ENCODE assay signal across 11 mouse cellular contexts in the genomic region with DNA sequence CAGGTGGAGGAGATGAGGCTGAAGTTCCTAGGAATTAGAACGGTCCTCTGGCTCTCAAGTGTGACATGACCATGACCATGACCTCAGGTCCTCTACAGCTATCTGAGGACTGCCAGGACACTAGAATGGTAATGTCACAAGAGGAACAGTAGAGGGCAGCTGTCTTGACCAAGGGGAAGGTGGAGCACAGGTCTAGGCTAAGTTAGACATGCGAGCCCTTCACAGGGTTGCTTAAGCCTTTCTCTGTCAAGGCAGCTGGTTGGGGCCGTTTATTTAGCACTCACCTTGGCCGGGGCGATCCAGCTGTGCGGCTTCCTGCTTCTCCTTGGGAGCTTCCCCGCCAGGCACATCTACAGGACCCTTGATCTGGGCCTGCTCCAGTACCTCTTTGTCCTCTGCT. TPM values are rescaled to one million over a fixed set of nuclear protein-coding genes. Genes with fewer than 3 reads are reported as not detected.
DNase-seq lines count a peak whose midpoint lies in the region; ATAC-seq and TF ChIP-seq lines count a peak whose summit lies in the region.
"Had no signal": no experiment of that assay in that cellular context is flagged by ENCODE, and none has a peak within 500 bp of the region (broad histone marks: within the 10 kb centered on the region; RNA-seq: fewer than 3 reads in every experiment).

No protein-coding gene starts in this region.

- H3K36me3 ChIP-seq in liver, embryonic 13.5 days: peaks cover 90% of the 10 kb centered on the region
- H3K36me3 ChIP-seq in liver, embryonic 12.5 days: peaks cover 90% of the 10 kb centered on the region
- no peaks in the 10 kb centered on the region for H3K36me3 ChIP-seq in embryonic facial prominence, embryonic 11.5 days (replicated peaks; ENCODE audit: control insufficient read depth, insufficient read depth, low read depth, low read length)
- peaks cover 30% of the 10 kb centered on the region for H3K36me3 ChIP-seq in midbrain, postnatal 0 days (ENCODE audit: insufficient read depth, low read length)

- no peak overlapping the region for H3K9ac ChIP-seq in liver, embryonic 13.5 days
- H3K9ac ChIP-seq in liver, embryonic 12.5 days: no peak overlapping the region
- no peak overlapping the region; the same call in 1 of the 2 replicates for H3K9ac ChIP-seq in embryonic facial prominence, embryonic 11.5 days (replicated peaks; ENCODE audit: low read length)
- peak overlapping the region; percentile 24; the same call in 1 of the 2 replicates for H3K9ac ChIP-seq in midbrain, postnatal 0 days (replicated peaks; ENCODE audit: low read length, poor library complexity, severe bottlenecking)
- H3K9ac ChIP-seq: hindbrain, embryonic 15.5 days; limb, embryonic 12.5 days had no signal

- no peaks in the 10 kb centered on the region for H3K4me1 ChIP-seq in liver, embryonic 13.5 days (replicated peaks)
- no peaks in the 10 kb centered on the region for H3K4me1 ChIP-seq in liver, embryonic 12.5 days
- H3K4me1 ChIP-seq in embryonic facial prominence, embryonic 11.5 days (ENCODE audit: control insufficient read depth, insufficient read depth, low read length): 0 out of 2 replicates have a peak, but pooled peaks cover 2% of the 10 kb centered on the region
- no peaks in the 10 kb centered on the region for H3K4me1 ChIP-seq in midbrain, postnatal 0 days (ENCODE audit: insufficient read depth, low read length)

- 73% methylated on average over 7 of the region's 7 CpGs for WGBS in liver, embryonic 13.5 days (ENCODE audit: insufficient replicate concordance)
- WGBS in liver, embryonic 12.5 days (ENCODE audit: insufficient replicate concordance): 74% methylated on average over 7 of the region's 7 CpGs
- WGBS in embryonic facial prominence, embryonic 11.5 days: 69% methylated on average over 7 of the region's 7 CpGs
- 68% methylated on average over 7 of the region's 7 CpGs for WGBS in midbrain, postnatal 0 days

- H3K4me2 ChIP-seq in liver, embryonic 13.5 days: no peak overlapping the region
- H3K4me2 ChIP-seq in liver, embryonic 12.5 days: no peak overlapping the region
- H3K4me2 ChIP-seq in embryonic facial prominence, embryonic 11.5 days (ENCODE audit: low read depth, low read length): no peak overlapping the region
- H3K4me2 ChIP-seq in midbrain, postnatal 0 days (ENCODE audit: low read depth, low read length, poor library complexity, severe bottlenecking): no peak overlapping the region
- H3K4me2 ChIP-seq: hindbrain, embryonic 15.5 days; limb, embryonic 12.5 days had no signal

- peak; percentile 45 for TF ChIP-seq CTCF in midbrain, postnatal 0 days (IDR thresholded peaks at IDR 0.05)

- DNase-seq in liver, embryonic 13.5 days: no peak
- DNase-seq in R1 (ENCODE audit: low read depth, low spot score): peak; percentile 75
- DNase-seq in embryonic facial prominence, embryonic 11.5 days (ENCODE audit: low spot score): peak; percentile 9
- DNase-seq in midbrain, postnatal 0 days (ENCODE audit: low spot score): peak; percentile 26
- DNase-seq in left cerebral cortex, adult 18-20 months (ENCODE audit: low spot score in 2 of 2): no peak
- no peak for DNase-seq in cerebellum, postnatal 25 days
- no peak for DNase-seq in yolk sac, embryonic 10.5 days (ENCODE audit: low spot score)
- DNase-seq: cerebellum, adult 8-10 months had no signal

- ATAC-seq in liver, embryonic 13.5 days (ENCODE audit: low read depth): 0 out of 2 replicates have a peak, but pooled peaks have one; percentile 9
- no peak for ATAC-seq in liver, embryonic 12.5 days
- no peak for ATAC-seq in embryonic facial prominence, embryonic 11.5 days (replicated peaks; ENCODE audit: insufficient number of reproducible peaks, low FRiP score, low TSS enrichment, low read depth)
- ATAC-seq in midbrain, postnatal 0 days (ENCODE audit: low FRiP score): 0 out of 2 replicates have a peak, but pooled peaks have one; percentile 15

- no peak overlapping the region for H3K4me3 ChIP-seq in liver, embryonic 13.5 days (replicated peaks)
- H3K4me3 ChIP-seq in liver, embryonic 12.5 days: no peak overlapping the region
- H3K4me3 ChIP-seq in embryonic facial prominence, embryonic 11.5 days (ENCODE audit: low read depth, low read length): no peak overlapping the region
- H3K4me3 ChIP-seq in midbrain, postnatal 0 days (ENCODE audit: low read depth, low read length): no peak overlapping the region
- H3K4me3 ChIP-seq: hindbrain, embryonic 15.5 days; limb, embryonic 12.5 days had no signal

- no peaks in the 10 kb centered on the region for H3K27me3 ChIP-seq in liver, embryonic 13.5 days
- H3K27me3 ChIP-seq in liver, embryonic 12.5 days (replicated peaks): no peaks in the 10 kb centered on the region
- H3K27me3 ChIP-seq in embryonic facial prominence, embryonic 11.5 days (ENCODE audit: control insufficient read depth, insufficient read depth, low read length): no peaks in the 10 kb centered on the region
- H3K27me3 ChIP-seq in midbrain, postnatal 0 days (ENCODE audit: insufficient read depth, low read length): no peaks in the 10 kb centered on the region
- H3K27me3 ChIP-seq: hindbrain, embryonic 15.5 days had no signal

- 0 out of 2 replicates have a peak overlapping the region, but pooled peaks have one; percentile 34 for H3K27ac ChIP-seq in liver, embryonic 13.5 days
- H3K27ac ChIP-seq in liver, embryonic 12.5 days: no peak overlapping the region
- H3K27ac ChIP-seq in embryonic facial prominence, embryonic 11.5 days (replicated peaks; ENCODE audit: low read depth, low read length): no peak overlapping the region
- no peak overlapping the region for H3K27ac ChIP-seq in midbrain, postnatal 0 days (ENCODE audit: low read depth, low read length)
- H3K27ac ChIP-seq: limb, embryonic 12.5 days had no signal

- no peaks in the 10 kb centered on the region for H3K9me3 ChIP-seq in liver, embryonic 13.5 days (replicated peaks)
- H3K9me3 ChIP-seq in liver, embryonic 12.5 days (replicated peaks): no peaks in the 10 kb centered on the region
- H3K9me3 ChIP-seq in embryonic facial prominence, embryonic 11.5 days (replicated peaks; ENCODE audit: control insufficient read depth, low read length): no peaks in the 10 kb centered on the region
- no peaks in the 10 kb centered on the region for H3K9me3 ChIP-seq in midbrain, postnatal 0 days (ENCODE audit: low read length)
- H3K9me3 ChIP-seq: hindbrain, embryonic 15.5 days; limb, embryonic 12.5 days had no signal

RNA-seq across cellular contexts. Expression of gene Ndufaf8, which starts 11.8 kb away (rescaled TPM):
- 46.5 and 52.1 TPM in 2 replicates for polyA plus RNA-seq in liver, embryonic 13.5 days (2015; fragmentation: Nextera tagmentation; extraction: Ambion mirVana)
- 64.4 and 68.1 TPM in 2 replicates for polyA plus RNA-seq in liver, embryonic 12.5 days (2016; fragmentation: Nextera tagmentation; extraction: Ambion mirVana)
- polyA plus RNA-seq in embryonic facial prominence, embryonic 11.5 days (2014; fragmentation: Nextera tagmentation; extraction: Ambion mirVana): 57.5 and 61.4 TPM in 2 replicates
- total RNA-seq in midbrain, postnatal 0 days (2014; rRNA removed): 32.9 and 64.8 TPM in 2 replicates
- 56.8 and 57.0 TPM in 2 replicates for polyA plus RNA-seq in midbrain, postnatal 0 days (2015; fragmentation: Nextera tagmentation; extraction: Ambion mirVana)
- total RNA-seq in left cerebral cortex, adult 18-20 months (2021): 10 to 100 TPM; 41.5 to 43.4 TPM

RNA-seq across cellular contexts. Expression of gene Tepsin, which starts 12.0 kb away (rescaled TPM):
- polyA plus RNA-seq in liver, embryonic 13.5 days (2015; fragmentation: Nextera tagmentation; extraction: Ambion mirVana): 5.2 and 6.9 TPM in 2 replicates
- 9.3 and 11.3 TPM in 2 replicates for polyA plus RNA-seq in liver, embryonic 12.5 days (2016; fragmentation: Nextera tagmentation; extraction: Ambion mirVana)
- polyA plus RNA-seq in embryonic facial prominence, embryonic 11.5 days (2014; fragmentation: Nextera tagmentation; extraction: Ambion mirVana): 10.5 and 12.3 TPM in 2 replicates
- total RNA-seq in midbrain, postnatal 0 days (2014; rRNA removed): 28.6 and 32.1 TPM in 2 replicates
- 14.9 and 17.6 TPM in 2 replicates for polyA plus RNA-seq in midbrain, postnatal 0 days (2015; fragmentation: Nextera tagmentation; extraction: Ambion mirVana)
- total RNA-seq in left cerebral cortex, adult 18-20 months (2021): 10 to 100 TPM; 14.8 TPM

RNA-seq across cellular contexts. Expression of gene Cep131, which starts 23.9 kb away (rescaled TPM):
- 4.8 and 5.1 TPM in 2 replicates for polyA plus RNA-seq in liver, embryonic 13.5 days (2015; fragmentation: Nextera tagmentation; extraction: Ambion mirVana)
- polyA plus RNA-seq in liver, embryonic 12.5 days (2016; fragmentation: Nextera tagmentation; extraction: Ambion mirVana): 10.5 and 11.4 TPM in 2 replicates
- 25.3 and 28.1 TPM in 2 replicates for polyA plus RNA-seq in embryonic facial prominence, embryonic 11.5 days (2014; fragmentation: Nextera tagmentation; extraction: Ambion mirVana)
- total RNA-seq in midbrain, postnatal 0 days (2014; rRNA removed): 17.7 and 19.0 TPM in 2 replicates
- polyA plus RNA-seq in midbrain, postnatal 0 days (2015; fragmentation: Nextera tagmentation; extraction: Ambion mirVana): 25.4 and 27.7 TPM in 2 replicates
- total RNA-seq in left cerebral cortex, adult 18-20 months (2021): 10 to 100 TPM; 20.6 to 31.9 TPM

RNA-seq across cellular contexts. Expression of gene Slc38a10, which starts 40.6 kb away (rescaled TPM):
- polyA plus RNA-seq in liver, embryonic 13.5 days (2015; fragmentation: Nextera tagmentation; extraction: Ambion mirVana): 35.5 and 38.3 TPM in 2 replicates
- 54.9 and 55.2 TPM in 2 replicates for polyA plus RNA-seq in liver, embryonic 12.5 days (2016; fragmentation: Nextera tagmentation; extraction: Ambion mirVana)
- 47.8 and 50.0 TPM in 2 replicates for polyA plus RNA-seq in embryonic facial prominence, embryonic 11.5 days (2014; fragmentation: Nextera tagmentation; extraction: Ambion mirVana)
- 171 and 175 TPM in 2 replicates for total RNA-seq in midbrain, postnatal 0 days (2014; rRNA removed)
- 108 and 111 TPM in 2 replicates for polyA plus RNA-seq in midbrain, postnatal 0 days (2015; fragmentation: Nextera tagmentation; extraction: Ambion mirVana)
- total RNA-seq in left cerebral cortex, adult 18-20 months (2021): 10 to 100 TPM; 82.6 to 83.9 TPM

Comparison
In these comparisons a context has a peak if more than half of its experiments do, and no peak if none do; other contexts are left out.
1. ATAC-seq: peak in liver, embryonic 13.5 days (single experiment) and midbrain, postnatal 0 days (single experiment); none in liver, embryonic 12.5 days (single experiment) and embryonic facial prominence, embryonic 11.5 days (single experiment).
2. DNase-seq: peak in R1 (single experiment), embryonic facial prominence, embryonic 11.5 days (single experiment) and midbrain, postnatal 0 days (single experiment); none in liver, embryonic 13.5 days (single experiment), left cerebral cortex, adult 18-20 months (0 of 2), cerebellum, postnatal 25 days (0 of 2) and yolk sac, embryonic 10.5 days (single experiment).